Mouse (Mus musculus): Measurements from ENCODE around the gene Ces2f. TPM values are rescaled to one million over a fixed set of nuclear protein-coding genes. Genes with fewer than 3 reads are reported as not detected.

Ces2f gene
- total RNA-seq, 2 experiments from 2014 or later: 0.12 TPM; not detected in 1

Other genes with a start within 250 kb of the Ces2f start
- gene Ces2a, start 213.4 kb upstream of the Ces2f start, total RNA-seq (2021): not detected
- gene Ces2b, start 115.8 kb upstream of the Ces2f start, total RNA-seq (2021): under 1 TPM; 0.39 to 0.43 TPM
- gene Ces2c, start 100.3 kb upstream of the Ces2f start, total RNA-seq (2021): not detected
- gene Ces2e, start 21.1 kb upstream of the Ces2f start, total RNA-seq (2021): 1 to 10 TPM; 1.0 TPM
- gene Ces2g, start 14.4 kb downstream of the Ces2f start, total RNA-seq (2021): 1 to 10 TPM; 3.4 to 4.9 TPM
- not detected for gene Ces2h, start 53.5 kb downstream of the Ces2f start, total RNA-seq (2021)
- gene Ces3a, start 101.2 kb downstream of the Ces2f start, total RNA-seq (2021): not detected
- gene Ces3b, start 136.4 kb downstream of the Ces2f start, total RNA-seq (2021): not detected
- gene Ces4a, start 184.4 kb downstream of the Ces2f start, total RNA-seq (2021): not detected
- 10 to 100 TPM; 24.4 to 27.9 TPM for gene Cbfb, start 223.3 kb downstream of the Ces2f start, total RNA-seq (2021)